Mouse (Mus musculus) midbrain, embryonic 11.5 days (tissue): ENCODE measurements at regions not wholly inside any gene's neighbourhood (a gene's known extent, or its start where the extent isn't known, plus 50 kb on each side); places are given as distances from the start of the nearest gene placed in this dataset.

Experiments
- ATAC-seq: fragments of 200-750 bp; cut with Nextera tagmentation; 2 replicates; pipeline ENCODE4 v1.8.0; 2017; ENCODE audit warnings: moderate TSS enrichment, moderate library complexity; ENCODE audit not compliant: low FRiP score
- DNase-seq: peaks from one replicate; pipeline ENCODE4 v3.0.0; 2015; ENCODE audit warnings: low spot score; ENCODE audit errors: missing footprints
- H3K27ac ChIP-seq: fragments of 300-500 bp; sonication (generic); 2 replicates; pipeline ENCODE4 v1.5.1; 2014; ENCODE audit warnings: low read depth, low read length
- H3K27me3 ChIP-seq: fragments of 300-500 bp; sonication (generic); 2 replicates; pipeline ENCODE4 v1.6.1; 2014; ENCODE audit warnings: mild to moderate bottlenecking, low read length, moderate library complexity, mixed read lengths; ENCODE audit not compliant: control insufficient read depth, insufficient read depth
- H3K36me3 ChIP-seq: fragments of 300-500 bp; sonication (generic); 2 replicates; pipeline ENCODE4 v1.6.1; 2014; ENCODE audit warnings: mild to moderate bottlenecking, low read length, moderate library complexity, mixed read lengths; ENCODE audit not compliant: control insufficient read depth, insufficient read depth
- H3K4me1 ChIP-seq: fragments of 300-500 bp; sonication (generic); 2 replicates; pipeline ENCODE4 v1.6.1; 2014; ENCODE audit warnings: low read length; ENCODE audit not compliant: control insufficient read depth, insufficient read depth
- H3K4me2 ChIP-seq: fragments of 300-500 bp; sonication (generic); 2 replicates; pipeline ENCODE4 v1.6.1; 2014; ENCODE audit warnings: mild to moderate bottlenecking, moderate library complexity
- H3K4me3 ChIP-seq: fragments of 300-500 bp; sonication (generic); 2 replicates; pipeline ENCODE4 v1.5.1; 2014; ENCODE audit warnings: low read depth, low read length
- H3K9ac ChIP-seq: fragments of 300-500 bp; sonication (generic); 2 replicates; pipeline ENCODE4 v1.6.1; 2014; ENCODE audit warnings: low read length
- H3K9me3 ChIP-seq: fragments of 300-500 bp; sonication (generic); 2 replicates; pipeline ENCODE4 v1.6.1; 2016; ENCODE audit warnings: low read length; ENCODE audit not compliant: control insufficient read depth
- WGBS: fragments of 180-500 bp; shearing (Covaris S2); extraction: QIAGEN DNeasy Blood & Tissue Kit; methylation state at CpG from one replicate; pipeline ENCODE4 v1.1.7; 2014; 5-methylcytosine and 5-hydroxymethylcytosine counted together

GRCm38 (mm10) chr13:63682341-63682740, 108.9 kb upstream of the Ptch1 start:
- H3K4me1 ChIP-seq, result no peaks in the 10 kb centered on the region
- H3K4me3 ChIP-seq, result no peak overlapping the region
- H3K9ac ChIP-seq, result no peak overlapping the region
- no peaks in the 10 kb centered on the region for H3K27me3 ChIP-seq
- H3K9me3 ChIP-seq, result no peaks in the 10 kb centered on the region
- DNase-seq (no peak), ATAC-seq (no peak)
- H3K4me2 ChIP-seq, result no peak overlapping the region
- no peaks in the 10 kb centered on the region for H3K36me3 ChIP-seq
- no peak overlapping the region for H3K27ac ChIP-seq
- 43% methylated on average over 4 of the region's 4 CpGs for WGBS

- WGBS, result 86% methylated on average over 5 of the region's 5 CpGs
- no peak overlapping the region for H3K4me2 ChIP-seq
- H3K4me3 ChIP-seq, result no peak overlapping the region
- no peak overlapping the region for H3K9ac ChIP-seq
- H3K9me3 ChIP-seq, result no peaks in the 10 kb centered on the region
- H3K36me3 ChIP-seq, result no peaks in the 10 kb centered on the region
- DNase-seq, result no peak
- H3K4me1 ChIP-seq, result no peaks in the 10 kb centered on the region
- no peak for ATAC-seq
- no peak overlapping the region for H3K27ac ChIP-seq
- H3K27me3 ChIP-seq, result no peaks in the 10 kb centered on the region
These were observed 118.6 kb upstream of the Ptch1 start for GRCm38 (mm10) chr13:63691974-63692373.

- no peak for DNase-seq
- Histone ChIP-seq H3K9me3 (no peaks in the 10 kb centered on the region), H3K36me3 (no peaks in the 10 kb centered on the region), H3K9ac (no peak overlapping the region), H3K27me3 (no peaks in the 10 kb centered on the region), H3K4me3 (no peak overlapping the region), H3K27ac (no peak overlapping the region), H3K4me2 (no peak overlapping the region), H3K4me1 (no peaks in the 10 kb centered on the region)
- no peak for ATAC-seq
- 86% methylated on average over 5 of the region's 5 CpGs for WGBS
These were observed 120.2 kb upstream of the Ptch1 start for GRCm38 (mm10) chr13:63693636-63694035.

GRCm38 (mm10) chr13:63696399-63696798, 118.6 kb upstream of the Ercc6l2 start:
- 60% methylated on average over 3 of the region's 3 CpGs for WGBS
- Histone ChIP-seq H3K27me3 (no peaks in the 10 kb centered on the region), H3K36me3 (no peaks in the 10 kb centered on the region), H3K27ac (no peak overlapping the region), H3K4me3 (no peak overlapping the region), H3K4me1 (no peaks in the 10 kb centered on the region), H3K4me2 (no peak overlapping the region), H3K9ac (no peak overlapping the region), H3K9me3 (no peaks in the 10 kb centered on the region)
- DNase-seq (no peak), ATAC-seq (no peak)

GRCm38 (mm10) chr13:63699624-63700023, 115.4 kb upstream of the Ercc6l2 start:
- Histone ChIP-seq H3K9me3 (no peaks in the 10 kb centered on the region), H3K4me1 (peaks cover 4% of the 10 kb centered on the region; the same call in 1 of the 2 replicates), H3K27ac (no peak overlapping the region), H3K27me3 (no peaks in the 10 kb centered on the region), H3K36me3 (no peaks in the 10 kb centered on the region), H3K9ac (no peak overlapping the region), H3K4me3 (no peak overlapping the region), H3K4me2 (no peak overlapping the region)
- ATAC-seq, result no peak
- 77% methylated on average over 2 of the region's 2 CpGs for WGBS
- DNase-seq, result no peak

GRCm38 (mm10) chr13:63700747-63701146, 114.3 kb upstream of the Ercc6l2 start:
- no peaks in the 10 kb centered on the region for H3K36me3 ChIP-seq
- ATAC-seq, result no peak
- WGBS, result 80% methylated on average over 3 of the region's 3 CpGs

GRCm38 (mm10) chr13:63701199-63702175, 113.6 kb upstream of the Ercc6l2 start:
- Histone ChIP-seq H3K27me3 (no peaks in the 10 kb centered on the region), H3K4me2 (no peak overlapping the region), H3K4me3 (no peak overlapping the region), H3K9ac (no peak overlapping the region; the same call in 1 of the 2 replicates), H3K27ac (no peak overlapping the region), H3K4me1 (peaks cover 4% of the 10 kb centered on the region; the same call in 1 of the 2 replicates), H3K9me3 (no peaks in the 10 kb centered on the region), H3K36me3 (no peaks in the 10 kb centered on the region)
- no peak for DNase-seq
- no peak for ATAC-seq
- WGBS, result 40% methylated on average over 9 of the region's 9 CpGs

More at GRCm38 (mm10) chr13:63700747-63701146, 114.3 kb upstream of the Ercc6l2 start:
- H3K9me3 ChIP-seq, result no peaks in the 10 kb centered on the region
- no peaks in the 10 kb centered on the region for H3K27me3 ChIP-seq
- DNase-seq, result no peak
- no peak overlapping the region for H3K4me3 ChIP-seq
- no peak overlapping the region for H3K4me2 ChIP-seq
- H3K9ac ChIP-seq, result no peak overlapping the region
- no peak overlapping the region for H3K27ac ChIP-seq
- H3K4me1 ChIP-seq, result peaks cover 4% of the 10 kb centered on the region; the same call in 1 of the 2 replicates

GRCm38 (mm10) chr13:63708567-63708966, 106.5 kb upstream of the Ercc6l2 start:
- no peak overlapping the region for H3K9ac ChIP-seq
- H3K4me3 ChIP-seq, result no peak overlapping the region
- DNase-seq (no peak), ATAC-seq (no peak)
- H3K4me2 ChIP-seq, result no peak overlapping the region
- 77% methylated on average over 2 of the region's 2 CpGs for WGBS
- H3K36me3 ChIP-seq, result no peaks in the 10 kb centered on the region
- H3K27me3 ChIP-seq, result no peaks in the 10 kb centered on the region
- H3K9me3 ChIP-seq, result no peaks in the 10 kb centered on the region
- H3K4me1 ChIP-seq, result no peaks in the 10 kb centered on the region
- H3K27ac ChIP-seq, result no peak overlapping the region

GRCm38 (mm10) chr13:63713137-63713536, 101.9 kb upstream of the Ercc6l2 start:
- 88% methylated on average over 3 of the region's 3 CpGs for WGBS
- no peaks in the 10 kb centered on the region for H3K36me3 ChIP-seq
- H3K27me3 ChIP-seq, result no peaks in the 10 kb centered on the region
- DNase-seq (no peak), ATAC-seq (no peak)
- H3K9ac ChIP-seq, result no peak overlapping the region
- H3K4me3 ChIP-seq, result no peak overlapping the region
- H3K4me2 ChIP-seq, result no peak overlapping the region
- no peaks in the 10 kb centered on the region for H3K4me1 ChIP-seq
- H3K27ac ChIP-seq, result no peak overlapping the region
- H3K9me3 ChIP-seq, result no peaks in the 10 kb centered on the region
